Mouse (Mus musculus): ENCODE results near the gene 4930432M17Rik.
A peak's percentile ranks its signal among the peaks of the same experiment; 100 is the strongest.

The 4930432M17Rik gene

GRCm38 (mm10) chr3:121670462-121670861, at the start of gene 4930432M17Rik:
4930432M17Rik (plus strand) TSS chr3:121670762.
- DNase-seq (ENCODE audit: low spot score in 2 of 2) = no peak

- DNase-seq (ENCODE audit: low spot score in 2 of 2) = no peak
These were observed 44.9 kb upstream of the 4930432M17Rik start for GRCm38 (mm10) chr3:121625662-121626061.

GRCm38 (mm10) chr3:121626273-121626672, 44.3 kb upstream of the 4930432M17Rik start:
- no peak for DNase-seq (ENCODE audit: low spot score in 2 of 2)

- no peak for DNase-seq (ENCODE audit: low spot score in 2 of 2)
These were observed 42.3 kb upstream of the 4930432M17Rik start for GRCm38 (mm10) chr3:121628245-121628644.

- no peak for DNase-seq (ENCODE audit: low spot score in 2 of 2)
These were observed 39.9 kb upstream of the 4930432M17Rik start for GRCm38 (mm10) chr3:121630626-121631025.

- no peak for DNase-seq (ENCODE audit: low spot score in 2 of 2)
These were observed 35.6 kb upstream of the 4930432M17Rik start for GRCm38 (mm10) chr3:121634963-121635362.

GRCm38 (mm10) chr3:121635505-121635904, 35.1 kb upstream of the 4930432M17Rik start:
- DNase-seq (ENCODE audit: low spot score in 2 of 2) = peak; percentile 48 to 49

GRCm38 (mm10) chr3:121636315-121636714, 34.2 kb upstream of the 4930432M17Rik start:
- peak in 1 of 2 experiments; percentile 43 for DNase-seq (ENCODE audit: low spot score in 2 of 2)

- peak in 1 of 2 experiments; percentile 48 for DNase-seq (ENCODE audit: low spot score in 2 of 2)
These were observed 33.8 kb upstream of the 4930432M17Rik start for GRCm38 (mm10) chr3:121636748-121637147.

- no peak for DNase-seq (ENCODE audit: low spot score in 2 of 2)
These were observed 32.8 kb upstream of the 4930432M17Rik start for GRCm38 (mm10) chr3:121637792-121638191.

GRCm38 (mm10) chr3:121638241-121638640, 32.3 kb upstream of the 4930432M17Rik start:
- DNase-seq (ENCODE audit: low spot score in 2 of 2) = no peak

- DNase-seq (ENCODE audit: low spot score in 2 of 2) = no peak
These were observed 30.0 kb upstream of the 4930432M17Rik start for GRCm38 (mm10) chr3:121640611-121641010.

GRCm38 (mm10) chr3:121643236-121643635, 27.3 kb upstream of the 4930432M17Rik start:
- DNase-seq (ENCODE audit: low spot score in 2 of 2) = peak in 1 of 2 experiments; percentile 54

- no peak for DNase-seq (ENCODE audit: low spot score in 2 of 2)
These were observed 25.1 kb upstream of the 4930432M17Rik start for GRCm38 (mm10) chr3:121645447-121645846.

- peak in 1 of 2 experiments; percentile 38 for DNase-seq (ENCODE audit: low spot score in 2 of 2)
These were observed 24.1 kb upstream of the 4930432M17Rik start for GRCm38 (mm10) chr3:121646364-121647048.

GRCm38 (mm10) chr3:121648238-121648778, 22.3 kb upstream of the 4930432M17Rik start:
- no peak for DNase-seq (ENCODE audit: low spot score in 2 of 2)

- no peak for DNase-seq (ENCODE audit: low spot score in 2 of 2)
These were observed 20.4 kb upstream of the 4930432M17Rik start for GRCm38 (mm10) chr3:121650052-121650671.

GRCm38 (mm10) chr3:121651710-121652109, 18.9 kb upstream of the 4930432M17Rik start:
- DNase-seq (ENCODE audit: low spot score in 2 of 2) = no peak

- DNase-seq (ENCODE audit: low spot score in 2 of 2) = no peak
These were observed 18.4 kb upstream of the 4930432M17Rik start for GRCm38 (mm10) chr3:121652186-121652585.

GRCm38 (mm10) chr3:121656922-121657321, 13.6 kb upstream of the 4930432M17Rik start:
- DNase-seq (ENCODE audit: low spot score in 2 of 2) = no peak

GRCm38 (mm10) chr3:121662705-121663469, 7.7 kb upstream of the 4930432M17Rik start:
- DNase-seq (ENCODE audit: low spot score in 2 of 2) = no peak

GRCm38 (mm10) chr3:121663470-121663847, 7.1 kb upstream of the 4930432M17Rik start:
- DNase-seq (ENCODE audit: low spot score in 2 of 2) = peak; percentile 43 to 46

Data from urinary bladder, postnatal 36 days (tissue).